Mouse (Mus musculus) limb, embryonic 12.5 days (tissue): ENCODE results near the gene Sf3b5. TPM values are rescaled to one million over a fixed set of nuclear protein-coding genes. Genes with fewer than 3 reads are reported as not detected.

Experiments
- ATAC-seq: fragments of 200-750 bp; cut with Nextera tagmentation; 2 replicates; pipeline ENCODE4 v1.8.0; 2017; ENCODE audit warnings: low read depth, moderate TSS enrichment; ENCODE audit not compliant: insufficient number of reproducible peaks, insufficient read depth, low FRiP score, low TSS enrichment
- H3K27ac ChIP-seq: fragments of 300-500 bp; sonication (generic); 2 replicates; pipeline ENCODE4 v1.5.1; 2016; ENCODE audit warnings: mild to moderate bottlenecking, moderate library complexity
- H3K27me3 ChIP-seq: fragments of 300-500 bp; sonication (generic); 2 replicates; pipeline ENCODE4 v1.6.1; 2016; ENCODE audit warnings: mild to moderate bottlenecking, moderate library complexity
- H3K36me3 ChIP-seq: fragments of 300-500 bp; sonication (generic); 2 replicates; pipeline ENCODE4 v1.6.1; 2016; ENCODE audit warnings: mild to moderate bottlenecking, moderate library complexity
- H3K4me1 ChIP-seq: fragments of 300-500 bp; sonication (generic); replicated peaks from 2 replicates; pipeline ENCODE4 v1.6.1; 2016
- H3K4me2 ChIP-seq: fragments of 300-500 bp; sonication (generic); 2 replicates; pipeline ENCODE4 v1.6.1; 2016; ENCODE audit warnings: mild to moderate bottlenecking, moderate library complexity
- H3K4me3 ChIP-seq: fragments of 300-500 bp; sonication (generic); replicated peaks from 2 replicates; pipeline ENCODE4 v1.5.1; 2016; ENCODE audit warnings: mild to moderate bottlenecking
- H3K9ac ChIP-seq: fragments of 300-500 bp; sonication (generic); replicated peaks from 2 replicates; pipeline ENCODE4 v1.6.1; 2016; ENCODE audit warnings: mild to moderate bottlenecking, moderate library complexity
- H3K9me3 ChIP-seq: fragments of 300-500 bp; sonication (generic); 2 replicates; pipeline ENCODE4 v1.6.1; 2016; ENCODE audit warnings: mild to moderate bottlenecking, moderate library complexity
- WGBS: fragments of 180-500 bp; shearing (Covaris S2); methylation state at CpG from one replicate; pipeline ENCODE4 v1.1.7; 2016; 5-methylcytosine and 5-hydroxymethylcytosine counted together
- polyA plus RNA-seq: library from polyadenylated mRNA; unstranded; fragments of >200 nt; fragmentation: Nextera tagmentation; extraction: Ambion mirVana; gene quantifications from 2 replicates; pipeline ENCODE4 v1.2.1, GENCODE M21; 2016

The Sf3b5 gene
- polyA plus RNA-seq, 1 experiment from 2014 or later, result 39.4 TPM

- H3K9ac ChIP-seq, result no peak overlapping the region
- H3K4me3 ChIP-seq, result no peak overlapping the region
- no peaks in the 10 kb centered on the region for H3K36me3 ChIP-seq
- H3K27ac ChIP-seq, result no peak overlapping the region
- ATAC-seq, result no peak
- H3K9me3 ChIP-seq, result no peaks in the 10 kb centered on the region
- H3K4me1 ChIP-seq, result no peaks in the 10 kb centered on the region
- WGBS, result 89% methylated on average over 7 of the region's 7 CpGs
- H3K27me3 ChIP-seq, result no peaks in the 10 kb centered on the region
- H3K4me2 ChIP-seq, result no peak overlapping the region
Observed at GRCm38 (mm10) chr10:12976552-12976951, 28.6 kb upstream of the Sf3b5 start.

GRCm38 (mm10) chr10:12977787-12978212 is 27.3 kb upstream of the Sf3b5 start:
- Histone ChIP-seq H3K27me3 (no peaks in the 10 kb centered on the region), H3K9ac (no peak overlapping the region), H3K9me3 (no peaks in the 10 kb centered on the region), H3K4me1 (no peaks in the 10 kb centered on the region), H3K36me3 (no peaks in the 10 kb centered on the region), H3K4me3 (no peak overlapping the region), H3K4me2 (no peak overlapping the region), H3K27ac (no peak overlapping the region)
- WGBS, result 86% methylated on average over 9 of the region's 9 CpGs
- no peak for ATAC-seq

GRCm38 (mm10) chr10:12981071-12981470 is 24.1 kb upstream of the Sf3b5 start:
- H3K36me3 ChIP-seq, result no peaks in the 10 kb centered on the region
- no peak overlapping the region for H3K4me2 ChIP-seq
- no peaks in the 10 kb centered on the region for H3K27me3 ChIP-seq
- no peak overlapping the region for H3K4me3 ChIP-seq
- WGBS, result 85% methylated on average over 7 of the region's 7 CpGs
- H3K9me3 ChIP-seq, result no peaks in the 10 kb centered on the region
- no peak for ATAC-seq
- no peak overlapping the region for H3K9ac ChIP-seq
- H3K27ac ChIP-seq, result no peak overlapping the region
- no peaks in the 10 kb centered on the region for H3K4me1 ChIP-seq

- H3K27ac ChIP-seq, result no peak overlapping the region
- H3K4me3 ChIP-seq, result no peak overlapping the region
- no peaks in the 10 kb centered on the region for H3K9me3 ChIP-seq
- no peak overlapping the region for H3K4me2 ChIP-seq
- no peaks in the 10 kb centered on the region for H3K27me3 ChIP-seq
- no peaks in the 10 kb centered on the region for H3K4me1 ChIP-seq
- no peaks in the 10 kb centered on the region for H3K36me3 ChIP-seq
- ATAC-seq, result no peak
- H3K9ac ChIP-seq, result no peak overlapping the region
- 43% methylated on average over 3 of the region's 3 CpGs for WGBS
Observed at GRCm38 (mm10) chr10:12983516-12983915, 21.6 kb upstream of the Sf3b5 start.

GRCm38 (mm10) chr10:12985028-12985427 is 20.1 kb upstream of the Sf3b5 start:
- Histone ChIP-seq H3K9ac (no peak overlapping the region), H3K4me3 (no peak overlapping the region), H3K27ac (no peak overlapping the region), H3K36me3 (no peaks in the 10 kb centered on the region), H3K27me3 (no peaks in the 10 kb centered on the region), H3K4me1 (no peaks in the 10 kb centered on the region), H3K9me3 (no peaks in the 10 kb centered on the region), H3K4me2 (no peak overlapping the region)
- WGBS, result 87% methylated on average over 3 of the region's 3 CpGs
- no peak for ATAC-seq

- WGBS, result 82% methylated on average over 5 of the region's 5 CpGs
- Histone ChIP-seq H3K4me3 (no peak overlapping the region), H3K9ac (no peak overlapping the region), H3K36me3 (no peaks in the 10 kb centered on the region), H3K9me3 (no peaks in the 10 kb centered on the region), H3K4me1 (no peaks in the 10 kb centered on the region), H3K4me2 (no peak overlapping the region), H3K27ac (no peak overlapping the region), H3K27me3 (no peaks in the 10 kb centered on the region)
- ATAC-seq, result no peak
Observed at GRCm38 (mm10) chr10:12986485-12986884, 18.7 kb upstream of the Sf3b5 start.

- no peaks in the 10 kb centered on the region for H3K9me3 ChIP-seq
- 78% methylated on average over 4 of the region's 4 CpGs for WGBS
- no peaks in the 10 kb centered on the region for H3K36me3 ChIP-seq
Observed at GRCm38 (mm10) chr10:12986943-12987342, 18.2 kb upstream of the Sf3b5 start.

GRCm38 (mm10) chr10:12991953-12992352 is 13.2 kb upstream of the Sf3b5 start:
- no peak for ATAC-seq
- H3K27me3 ChIP-seq, result no peaks in the 10 kb centered on the region; the same call in 1 of the 2 replicates
- H3K36me3 ChIP-seq, result no peaks in the 10 kb centered on the region
- H3K4me2 ChIP-seq, result no peak overlapping the region
- H3K27ac ChIP-seq, result no peak overlapping the region
- no peaks in the 10 kb centered on the region for H3K9me3 ChIP-seq
- H3K4me1 ChIP-seq, result no peaks in the 10 kb centered on the region
- WGBS, result 81% methylated on average over 5 of the region's 5 CpGs
- no peak overlapping the region for H3K9ac ChIP-seq
- H3K4me3 ChIP-seq, result no peak overlapping the region

More at GRCm38 (mm10) chr10:12986943-12987342, 18.2 kb upstream of the Sf3b5 start:
- Histone ChIP-seq H3K9ac (no peak overlapping the region), H3K4me2 (no peak overlapping the region), H3K4me3 (no peak overlapping the region), H3K4me1 (no peaks in the 10 kb centered on the region), H3K27ac (no peak overlapping the region), H3K27me3 (no peaks in the 10 kb centered on the region; the same call in 1 of the 2 replicates)
- no peak for ATAC-seq

GRCm38 (mm10) chr10:12993411-12994039 is 11.6 kb upstream of the Sf3b5 start:
- no peak overlapping the region for H3K4me3 ChIP-seq
- H3K4me2 ChIP-seq, result no peak overlapping the region
- H3K9me3 ChIP-seq, result no peaks in the 10 kb centered on the region
- ATAC-seq, result no peak
- H3K27ac ChIP-seq, result no peak overlapping the region
- no peaks in the 10 kb centered on the region for H3K4me1 ChIP-seq
- H3K27me3 ChIP-seq, result no peaks in the 10 kb centered on the region; the same call in 1 of the 2 replicates
- H3K9ac ChIP-seq, result no peak overlapping the region
- no peaks in the 10 kb centered on the region for H3K36me3 ChIP-seq
- 86% methylated on average over 25 of the region's 25 CpGs for WGBS

- H3K9me3 ChIP-seq, result no peaks in the 10 kb centered on the region
- peak; percentile 52; the same call in 1 of the 2 replicates for ATAC-seq
- no peak overlapping the region for H3K9ac ChIP-seq
- H3K4me2 ChIP-seq, result no peak overlapping the region
- H3K4me1 ChIP-seq, result no peaks in the 10 kb centered on the region
- no peak overlapping the region for H3K27ac ChIP-seq
- no peaks in the 10 kb centered on the region; the same call in 1 of the 2 replicates for H3K27me3 ChIP-seq
- WGBS, result 50% methylated on average over 17 of the region's 17 CpGs
- no peak overlapping the region for H3K4me3 ChIP-seq
- no peaks in the 10 kb centered on the region for H3K36me3 ChIP-seq
Observed at GRCm38 (mm10) chr10:12996736-12997477, 8.2 kb upstream of the Sf3b5 start.

- Histone ChIP-seq H3K36me3 (peaks cover 15% of the 10 kb centered on the region), H3K27me3 (no peaks in the 10 kb centered on the region), H3K4me3 (peak overlapping the region; percentile 88), H3K9me3 (no peaks in the 10 kb centered on the region), H3K27ac (peak overlapping the region; percentile 62), H3K4me1 (peaks cover 10% of the 10 kb centered on the region), H3K9ac (peak overlapping the region; percentile 81), H3K4me2 (peak overlapping the region; percentile 76)
- 4% methylated on average over 52 of the region's 52 CpGs for WGBS
- ATAC-seq, result peak; percentile 98
Observed at GRCm38 (mm10) chr10:13007876-13008736, 3.0 kb downstream of the Sf3b5 start.
